Mouse (Mus musculus): Measurements from ENCODE around the gene Ints1.

The Ints1 gene

GRCm38 (mm10) chr5:139775216-139775926 lies at the start of gene Ints1:
Gene Ints1, minus strand, starts transcription at chr5:139775674.
- TF ChIP-seq GATA4 (IDR thresholded peaks at IDR 0.05; ENCODE audit: insufficient replicate concordance, low read length), result peak; percentile 41; the same call in 1 of the 2 replicates

GRCm38 (mm10) chr5:139824531-139824930 lies 49.1 kb upstream of the Ints1 start:
- no peak for TF ChIP-seq GATA4 (IDR thresholded peaks at IDR 0.05; ENCODE audit: insufficient replicate concordance, low read length)

GRCm38 (mm10) chr5:139821466-139822459 lies 46.3 kb upstream of the Ints1 start:
- TF ChIP-seq GATA4 (IDR thresholded peaks at IDR 0.05; ENCODE audit: insufficient replicate concordance, low read length), result peak; percentile 94

- no peak for TF ChIP-seq GATA4 (IDR thresholded peaks at IDR 0.05; ENCODE audit: insufficient replicate concordance, low read length)
Observed at GRCm38 (mm10) chr5:139819538-139820181, 44.2 kb upstream of the Ints1 start, which contains the start of gene Tmem184a. Gene Tmem184a, minus strand, starts transcription at chr5:139819917.

- no peak for TF ChIP-seq GATA4 (IDR thresholded peaks at IDR 0.05; ENCODE audit: insufficient replicate concordance, low read length)
Observed at GRCm38 (mm10) chr5:139818801-139819200, 43.3 kb upstream of the Ints1 start.

GRCm38 (mm10) chr5:139818056-139818455 lies 42.6 kb upstream of the Ints1 start:
- no peak for TF ChIP-seq GATA4 (IDR thresholded peaks at IDR 0.05; ENCODE audit: insufficient replicate concordance, low read length)

GRCm38 (mm10) chr5:139817292-139817691 lies 41.8 kb upstream of the Ints1 start:
- no peak for TF ChIP-seq GATA4 (IDR thresholded peaks at IDR 0.05; ENCODE audit: insufficient replicate concordance, low read length)

- no peak for TF ChIP-seq GATA4 (IDR thresholded peaks at IDR 0.05; ENCODE audit: insufficient replicate concordance, low read length)
Observed at GRCm38 (mm10) chr5:139816445-139816844, 41.0 kb upstream of the Ints1 start.

GRCm38 (mm10) chr5:139815964-139816363 lies 40.5 kb upstream of the Ints1 start:
- no peak for TF ChIP-seq GATA4 (IDR thresholded peaks at IDR 0.05; ENCODE audit: insufficient replicate concordance, low read length)

GRCm38 (mm10) chr5:139813963-139814381 lies 38.5 kb upstream of the Ints1 start:
- TF ChIP-seq GATA4 (IDR thresholded peaks at IDR 0.05; ENCODE audit: insufficient replicate concordance, low read length), result no peak

GRCm38 (mm10) chr5:139813126-139813490 lies 37.6 kb upstream of the Ints1 start:
- no peak for TF ChIP-seq GATA4 (IDR thresholded peaks at IDR 0.05; ENCODE audit: insufficient replicate concordance, low read length)

GRCm38 (mm10) chr5:139812398-139813125 lies 37.1 kb upstream of the Ints1 start:
- no peak for TF ChIP-seq GATA4 (IDR thresholded peaks at IDR 0.05; ENCODE audit: insufficient replicate concordance, low read length)

- TF ChIP-seq GATA4 (IDR thresholded peaks at IDR 0.05; ENCODE audit: insufficient replicate concordance, low read length), result no peak
Observed at GRCm38 (mm10) chr5:139811677-139812397, 36.4 kb upstream of the Ints1 start.

- no peak for TF ChIP-seq GATA4 (IDR thresholded peaks at IDR 0.05; ENCODE audit: insufficient replicate concordance, low read length)
Observed at GRCm38 (mm10) chr5:139809397-139809796, 33.9 kb upstream of the Ints1 start.

Measured in liver, adult (tissue).